Mouse (Mus musculus) cerebellum, adult 2 months (tissue): ENCODE results near the gene Sult6b2.

Experiments
- CTCF ChIP-seq: fragments of 200-500 bp; IDR thresholded peaks from 2 replicates; pipeline ENCODE4 v1.5.1; 2011; ENCODE audit warnings: low read depth, mild to moderate bottlenecking, control low read depth, low read length, moderate library complexity, borderline replicate concordance; ENCODE audit not compliant: insufficient read depth
- POLR2A ChIP-seq: fragments of 200-500 bp; IDR thresholded peaks from 2 replicates; pipeline ENCODE4 v1.6.1; 2011; ENCODE audit warnings: low read length, control low read depth, borderline replicate concordance; ENCODE audit not compliant: insufficient read depth

DNA sequence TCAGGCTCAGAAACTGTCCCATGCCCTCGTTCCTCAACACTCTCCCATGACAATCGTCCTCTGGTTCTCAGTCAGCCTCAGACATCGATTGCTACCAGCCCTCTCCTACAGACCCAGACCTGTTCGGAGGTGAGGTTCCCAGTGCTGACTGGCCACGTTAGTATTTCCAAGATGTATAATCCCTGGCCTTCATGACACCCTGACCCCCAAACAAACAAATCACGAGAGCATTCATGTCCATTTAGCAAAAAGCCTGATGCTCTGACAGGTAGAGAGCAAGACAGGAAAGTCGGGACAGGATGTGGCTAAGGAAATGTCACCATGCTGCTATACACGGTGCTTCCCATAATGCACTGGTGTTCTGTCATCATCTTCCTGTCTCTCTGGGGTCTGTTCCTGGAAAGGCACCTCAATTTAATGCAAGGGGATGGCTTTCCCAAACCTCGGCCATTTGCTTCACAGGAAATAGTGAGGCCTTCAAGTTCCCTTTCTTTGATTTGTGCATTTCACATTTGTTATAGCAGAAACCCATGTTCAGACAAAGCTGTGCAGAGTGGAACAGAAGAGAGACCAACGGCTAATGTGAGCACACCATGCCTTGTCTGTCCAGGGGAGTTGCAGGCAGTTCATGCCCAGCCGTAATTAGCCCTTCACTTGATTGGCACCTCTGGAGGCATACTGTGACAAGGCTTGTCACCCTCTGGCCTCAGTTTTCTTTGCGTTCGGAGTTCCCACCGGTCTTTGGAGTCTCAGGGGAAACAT lies 24.3 kb downstream of the Sult6b2 start:
- TF ChIP-seq CTCF (no peak), POLR2A (no peak)
